Mouse (Mus musculus) retina, postnatal 7 days (tissue): ENCODE results near the gene Adora3.
A peak's percentile ranks its signal among the peaks of the same experiment; 100 is the strongest.

Experiments used
- DNase-seq: peaks from one replicate; pipeline ENCODE4 v3.0.0-alpha.2; 2012; ENCODE audit warnings: low read depth, low spot score

Gene Adora3

GRCm38 (mm10) chr3:105873451-105874445 lies 3.1 kb downstream of the Adora3 start:
- no peak for DNase-seq

GRCm38 (mm10) chr3:105876022-105876421 lies 5.4 kb downstream of the Adora3 start:
- peak; percentile 8 for DNase-seq

DNA sequence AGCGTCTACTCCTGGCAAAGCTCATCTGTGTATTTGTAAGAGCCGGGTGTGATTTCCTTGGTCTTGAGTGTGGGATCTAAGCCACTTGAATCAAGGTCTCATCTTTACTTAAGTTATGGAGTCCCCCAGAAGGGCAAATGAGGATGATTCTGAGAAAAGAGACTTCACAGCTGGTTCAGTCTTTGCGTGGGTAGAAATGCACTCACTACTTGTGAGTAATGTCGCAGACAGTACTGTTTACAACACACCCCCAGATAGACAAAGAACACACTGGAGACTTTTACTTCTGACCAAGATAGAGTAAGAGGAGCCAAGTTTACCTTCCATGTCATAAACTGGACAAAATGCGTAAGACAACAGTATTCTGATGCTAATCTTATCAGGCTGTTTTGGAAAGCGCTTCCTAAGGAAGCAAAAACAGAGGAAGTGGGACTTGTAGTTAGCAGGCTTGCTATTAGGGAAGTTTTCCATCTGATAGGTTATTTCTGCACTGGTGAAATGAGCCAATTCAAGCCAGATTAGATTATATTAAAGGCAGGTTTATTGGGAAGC lies 6.7 kb downstream of the Adora3 start:
- no peak for DNase-seq

- DNase-seq = no peak
These were observed 7.3 kb downstream of the Adora3 start for GRCm38 (mm10) chr3:105877919-105878318.

GRCm38 (mm10) chr3:105878751-105879150 lies 8.1 kb downstream of the Adora3 start:
- no peak for DNase-seq

DNA sequence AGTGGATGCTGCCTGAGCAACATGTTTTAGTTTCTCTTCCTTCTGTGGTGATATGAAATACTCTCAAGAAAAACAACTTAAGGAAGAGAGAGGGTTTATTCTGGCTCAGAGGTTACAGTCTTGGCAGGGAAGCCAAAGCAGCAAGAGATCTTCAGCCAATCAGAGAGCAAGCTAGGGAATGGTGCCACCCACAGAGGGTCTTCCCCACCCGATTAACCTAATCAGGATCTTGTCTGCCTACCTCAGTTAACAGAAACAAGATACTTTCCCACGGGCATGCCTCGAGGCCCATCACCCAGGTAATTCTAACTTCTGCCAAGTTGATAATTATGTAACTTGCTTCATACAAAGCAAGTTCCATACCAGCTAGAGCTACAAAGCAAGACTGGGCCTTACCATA lies 9.8 kb downstream of the Adora3 start:
- no peak for DNase-seq

DNA sequence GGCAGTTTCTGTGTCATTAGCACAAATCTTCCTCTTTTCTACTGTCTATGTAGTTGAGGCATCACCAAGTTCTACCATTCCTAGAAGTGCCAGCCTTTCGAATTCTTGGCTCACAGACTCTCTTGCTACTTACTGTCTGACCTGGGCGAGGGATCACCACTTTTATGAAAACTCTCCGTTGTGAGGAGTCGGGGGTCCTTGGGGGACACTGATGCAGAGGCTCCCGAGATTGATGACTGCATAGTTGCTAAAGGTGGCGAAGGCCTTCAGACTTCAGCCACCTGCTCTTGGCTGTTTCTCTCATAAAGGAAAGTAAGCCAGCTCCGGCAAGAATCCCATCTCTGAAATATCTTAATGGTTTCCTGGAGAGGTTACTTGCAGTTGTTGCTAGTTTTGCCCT lies 11.4 kb downstream of the Adora3 start:
- DNase-seq = no peak

- DNase-seq = no peak
These were observed 12.5 kb downstream of the Adora3 start for GRCm38 (mm10) chr3:105883111-105883510.

DNA sequence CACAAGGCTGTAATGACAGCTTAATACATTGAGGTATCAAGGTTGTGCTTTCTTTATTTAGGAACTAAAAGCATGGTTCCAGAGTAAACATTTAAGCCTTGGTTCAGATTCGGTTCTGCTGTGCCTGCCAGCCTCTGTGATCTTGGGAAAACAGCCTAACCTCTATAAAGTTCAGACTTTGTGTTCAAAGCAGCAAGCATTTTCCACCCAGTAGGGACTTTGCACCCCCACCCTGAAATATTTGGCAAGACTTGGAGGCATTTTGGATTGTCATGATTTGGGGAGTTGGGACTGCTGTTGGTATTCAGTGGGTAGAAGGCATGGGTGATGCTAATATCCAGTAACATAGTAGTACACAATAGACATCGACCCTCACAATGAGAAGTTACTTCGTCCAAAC lies 18.3 kb downstream of the Adora3 start:
- DNase-seq = no peak

GRCm38 (mm10) chr3:105890220-105890619 lies 19.6 kb downstream of the Adora3 start:
- DNase-seq = no peak

DNA sequence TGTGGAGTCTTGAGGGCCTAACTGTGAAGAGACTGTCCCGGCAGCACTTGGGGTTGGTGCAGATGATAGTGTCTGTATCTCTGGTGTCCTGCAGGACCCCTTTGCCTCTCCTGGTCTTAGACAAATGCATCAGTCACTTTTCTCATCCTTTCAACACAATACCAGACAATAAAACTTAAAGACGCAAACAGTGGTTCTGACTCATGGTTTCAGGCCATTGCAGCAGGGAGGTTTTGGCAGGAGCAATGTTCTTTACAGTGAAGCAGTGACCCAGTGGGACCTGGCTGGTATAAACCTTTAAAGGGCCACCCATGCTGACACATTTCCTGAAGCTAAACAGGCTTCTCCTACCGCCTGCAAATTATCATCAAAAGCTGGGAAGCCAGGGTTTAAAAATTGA lies 20.5 kb downstream of the Adora3 start:
- no peak for DNase-seq

DNA sequence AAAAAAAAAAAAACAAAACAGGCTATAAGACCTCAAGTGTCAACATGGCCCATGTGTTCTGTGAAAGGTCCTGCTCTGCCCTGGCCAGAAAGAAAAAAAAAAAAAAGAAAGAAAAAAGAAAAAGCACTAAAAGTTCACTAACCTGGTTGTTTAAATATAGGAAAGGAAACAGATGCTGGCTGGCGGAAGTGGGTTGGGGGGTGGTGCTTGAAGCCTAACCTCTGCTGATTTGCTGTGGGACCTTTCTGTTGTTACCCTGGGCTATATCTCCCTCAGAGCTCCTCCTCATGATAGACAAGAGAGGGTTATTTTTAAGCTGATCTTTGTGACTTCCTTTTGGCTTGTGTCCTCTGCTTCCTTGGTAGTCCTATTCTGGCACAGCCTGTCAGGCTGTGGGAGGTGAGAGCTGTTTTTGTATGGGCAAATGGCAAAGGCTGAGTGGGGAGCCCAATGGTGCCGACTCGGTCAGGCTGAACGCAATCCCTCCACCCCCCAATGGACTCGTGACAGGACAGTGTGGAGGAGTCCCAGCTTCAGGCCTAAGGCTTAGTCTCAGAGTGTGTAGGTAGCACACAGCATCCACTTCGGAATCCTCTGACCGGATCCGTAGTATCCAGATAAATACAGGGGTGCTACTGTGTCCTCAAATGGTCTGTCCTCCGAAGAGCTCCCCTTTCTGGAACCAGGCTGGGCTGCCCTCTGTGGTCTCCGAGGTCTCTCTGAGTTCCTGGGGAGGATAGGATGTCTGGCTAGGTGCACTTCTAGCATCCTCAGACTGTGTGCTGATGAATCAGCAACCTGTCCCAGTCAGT lies 21.3 kb downstream of the Adora3 start:
- DNase-seq = no peak

DNA sequence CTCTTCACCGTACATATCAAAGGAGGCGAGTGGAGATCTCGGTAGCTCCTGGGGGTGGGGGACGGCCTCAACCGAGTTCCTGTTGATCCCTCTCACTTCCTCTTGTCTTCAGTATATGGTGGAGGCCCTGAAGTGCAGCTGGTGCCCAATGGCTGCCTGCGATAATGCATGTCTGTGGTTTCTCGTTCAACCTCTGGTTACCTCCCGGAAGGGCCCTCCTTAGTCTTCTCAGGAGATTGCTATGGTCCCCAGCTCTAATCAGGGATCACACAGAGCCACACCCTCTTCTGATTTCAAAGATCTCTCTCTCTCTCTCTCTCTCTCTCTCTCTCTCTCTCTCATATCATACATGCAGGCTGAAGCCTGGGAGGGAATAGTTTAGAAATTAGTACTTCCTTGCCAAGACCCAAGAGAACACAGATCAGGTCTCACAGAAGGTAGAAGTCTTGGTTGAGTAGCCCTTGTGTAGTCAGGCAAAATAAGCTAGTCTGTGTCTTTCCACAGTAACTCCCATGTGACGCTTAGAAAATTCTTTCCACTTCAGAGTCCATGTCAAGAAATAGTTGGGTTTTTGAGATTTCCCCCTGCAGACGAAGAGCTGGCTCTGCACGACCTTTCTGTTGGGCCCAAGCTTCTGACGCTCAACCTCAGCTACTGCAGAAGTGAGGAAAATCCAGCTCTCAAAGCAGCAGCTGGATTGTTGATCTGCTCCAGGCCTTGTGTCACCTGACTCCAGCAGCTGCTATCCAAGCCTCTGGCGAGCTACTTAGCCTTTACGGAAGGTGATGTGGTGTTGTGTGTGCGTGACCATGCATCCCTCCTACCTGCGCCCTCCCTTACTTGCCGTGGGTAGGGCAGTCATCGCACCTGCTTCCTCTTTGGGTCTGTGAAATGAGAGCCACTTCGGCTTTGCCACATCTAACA lies 22.2 kb downstream of the Adora3 start:
- no peak for DNase-seq

DNA sequence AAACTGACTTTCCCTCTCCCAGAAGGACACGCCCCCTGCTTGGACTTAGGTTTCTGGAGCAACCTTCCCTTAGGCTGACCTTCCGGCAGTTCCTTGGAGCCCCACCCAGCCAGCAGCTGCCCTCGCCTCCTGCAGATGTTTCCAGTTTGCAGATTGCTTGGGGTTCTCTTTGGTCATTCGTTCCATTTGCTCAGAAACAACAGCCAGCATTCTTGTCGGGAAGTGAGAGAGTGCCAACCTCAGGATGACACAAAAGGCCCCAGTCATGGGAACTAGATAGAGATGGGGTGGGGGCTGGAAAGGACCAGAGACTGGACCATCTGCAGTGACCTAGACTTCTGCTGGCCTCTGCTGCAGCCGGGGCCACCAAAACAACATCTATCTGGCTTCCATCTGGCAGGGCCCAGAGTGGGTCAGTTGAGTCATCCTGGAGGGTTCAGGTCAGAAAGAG lies 23.3 kb downstream of the Adora3 start:
- DNase-seq = no peak

DNA sequence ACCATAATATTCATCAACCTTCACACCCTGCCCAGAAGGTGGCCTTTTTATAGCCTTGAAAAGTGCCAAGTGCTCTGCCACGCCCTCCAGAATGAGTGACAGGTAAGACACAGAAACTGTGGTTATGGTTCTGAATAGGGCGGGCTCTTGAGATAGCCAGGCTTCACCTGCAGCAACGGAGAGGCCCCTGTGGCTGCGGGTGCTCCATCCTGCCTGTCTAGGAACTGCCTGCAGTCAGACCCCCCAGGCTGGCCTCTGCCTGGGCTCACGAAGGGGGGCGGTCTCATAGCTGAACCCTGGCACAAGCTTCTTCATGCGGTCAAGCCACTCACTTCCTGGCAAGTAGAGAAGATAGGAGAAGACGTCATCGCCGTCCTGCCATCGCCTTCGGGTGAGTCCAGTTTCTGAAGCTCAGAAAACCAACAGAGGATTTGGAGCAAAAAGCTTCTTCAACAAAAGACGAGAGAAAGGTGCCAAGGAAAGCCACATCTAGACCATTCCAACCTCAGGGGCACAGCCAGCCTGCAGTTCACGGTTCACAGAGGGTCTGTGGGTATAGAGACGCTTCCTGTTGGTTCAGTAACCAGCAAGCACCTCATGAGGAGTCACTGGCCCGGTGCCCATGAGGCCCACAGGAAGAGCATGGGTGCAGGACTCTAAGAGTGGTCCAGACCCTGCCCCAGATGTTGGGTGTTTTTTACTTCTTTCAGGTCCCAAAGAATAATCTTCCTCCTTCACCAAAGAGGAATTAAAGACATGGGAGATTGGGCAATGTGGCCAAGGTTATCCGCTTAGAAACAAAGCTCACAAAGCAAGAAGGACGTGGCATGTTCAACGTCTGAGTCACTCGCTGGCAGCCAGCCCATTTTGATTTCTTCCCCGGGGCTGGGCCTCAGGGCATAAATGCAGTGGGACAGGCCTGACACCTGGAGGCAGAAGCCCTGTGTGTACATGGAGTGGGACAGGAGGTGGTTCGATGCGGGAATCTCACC lies 24.2 kb downstream of the Adora3 start:
- DNase-seq = peak; percentile 13

DNA sequence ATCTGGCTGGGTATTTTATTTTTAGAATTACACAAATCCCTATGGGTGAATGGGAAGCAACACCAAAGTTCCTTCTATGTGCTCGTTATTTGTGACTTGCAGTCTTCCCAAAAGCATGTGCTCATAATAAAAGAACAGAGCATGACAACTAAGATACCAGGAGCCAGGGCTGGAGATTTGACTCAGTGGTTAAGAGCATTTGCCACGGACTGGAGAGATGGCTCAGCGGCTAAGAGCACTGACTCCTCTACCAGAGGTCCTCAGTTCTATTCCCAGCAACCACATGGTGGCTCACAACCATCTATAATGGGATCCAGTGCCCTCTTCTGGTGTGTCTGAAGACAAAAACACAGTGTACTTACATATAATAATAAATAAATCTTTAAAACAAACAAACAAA lies 26.2 kb downstream of the Adora3 start:
- no peak for DNase-seq

GRCm38 (mm10) chr3:105898325-105898724 lies 27.7 kb downstream of the Adora3 start:
- no peak for DNase-seq

GRCm38 (mm10) chr3:105898861-105899260 lies 28.2 kb downstream of the Adora3 start:
- DNase-seq = no peak

DNA sequence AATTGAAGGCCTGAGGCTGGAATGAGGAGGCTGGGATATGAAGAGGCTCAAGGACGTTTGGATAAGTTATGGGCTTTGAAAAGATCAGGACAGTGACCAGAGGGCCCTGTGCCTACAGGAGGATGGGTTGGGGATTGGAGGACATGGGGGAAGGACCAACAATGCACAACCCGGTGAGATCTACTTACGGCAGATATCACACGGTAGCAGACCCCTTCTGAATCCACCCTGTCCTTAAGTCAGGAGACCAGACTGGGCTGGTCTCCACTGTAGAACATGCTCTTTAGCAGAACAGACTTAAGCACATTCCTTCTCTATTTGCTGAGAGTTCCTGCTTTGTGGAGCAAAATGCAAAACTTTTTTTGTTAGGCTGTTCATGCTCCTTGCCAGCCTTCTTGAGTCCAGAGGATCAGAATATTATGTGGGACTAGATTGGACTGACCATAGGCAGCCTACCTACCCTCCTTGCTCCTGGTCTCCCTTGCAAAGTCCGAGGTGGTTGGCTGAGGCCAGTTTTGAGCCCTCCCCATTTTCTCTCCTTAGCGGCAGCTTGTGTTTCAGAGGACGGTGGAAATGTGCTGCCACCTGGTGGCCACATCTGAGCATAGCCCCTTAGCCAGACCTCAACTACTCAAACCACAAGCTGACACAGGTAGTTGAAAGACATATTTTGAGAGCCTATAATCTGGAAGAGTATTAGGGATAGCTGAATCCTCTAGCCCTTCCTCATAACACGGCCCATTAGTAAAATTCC lies 28.9 kb downstream of the Adora3 start:
- DNase-seq = peak; percentile 61
